Mouse (Mus musculus) retina, postnatal 1 day (tissue): ENCODE measurements around the gene Nos1ap.
A peak's percentile ranks its signal among the peaks of the same experiment; 100 is the strongest.

Source experiments
- DNase-seq: peaks from one replicate; pipeline ENCODE4 v3.0.0-alpha.2; 2012

Gene Nos1ap

DNA sequence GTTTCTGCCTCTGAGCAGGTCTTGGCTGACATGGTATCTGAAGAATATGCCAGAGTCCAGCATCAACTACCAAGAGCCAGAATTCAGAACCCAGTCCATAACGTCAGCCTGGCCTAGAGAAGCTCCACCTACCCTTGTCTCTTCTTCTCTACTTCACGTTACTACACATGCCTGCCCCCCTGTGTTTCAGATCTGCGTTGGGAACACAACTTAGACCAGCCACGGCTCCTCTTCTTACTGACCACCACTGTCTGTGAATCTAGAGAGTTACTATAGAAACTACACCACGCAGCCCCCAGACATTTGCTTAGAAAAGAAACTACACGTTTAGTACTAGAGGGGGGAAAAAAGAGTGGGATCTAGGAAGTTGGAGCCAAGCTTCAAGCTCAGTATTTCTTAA, 2.9 kb downstream of the Nos1ap start:
- no peak for DNase-seq

DNA sequence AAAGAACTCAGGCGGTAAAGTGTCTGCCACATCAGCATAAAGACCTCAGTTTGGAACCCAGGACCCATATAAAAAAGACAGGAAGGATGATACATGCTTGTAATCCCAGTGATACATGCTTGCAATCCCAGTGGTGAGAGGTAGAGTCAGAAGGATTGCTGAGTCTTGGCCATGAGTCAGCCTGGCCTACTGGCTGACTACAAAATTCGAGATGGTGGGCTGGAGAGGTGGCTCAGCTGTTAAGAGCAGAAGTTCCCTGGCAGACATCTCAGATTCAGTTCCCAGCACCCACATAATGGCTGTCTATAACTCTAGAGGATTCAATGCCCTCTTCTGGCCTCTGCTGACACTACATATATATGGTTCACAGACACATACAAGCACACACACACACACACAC, 5.7 kb downstream of the Nos1ap start:
- DNase-seq: no peak

DNA sequence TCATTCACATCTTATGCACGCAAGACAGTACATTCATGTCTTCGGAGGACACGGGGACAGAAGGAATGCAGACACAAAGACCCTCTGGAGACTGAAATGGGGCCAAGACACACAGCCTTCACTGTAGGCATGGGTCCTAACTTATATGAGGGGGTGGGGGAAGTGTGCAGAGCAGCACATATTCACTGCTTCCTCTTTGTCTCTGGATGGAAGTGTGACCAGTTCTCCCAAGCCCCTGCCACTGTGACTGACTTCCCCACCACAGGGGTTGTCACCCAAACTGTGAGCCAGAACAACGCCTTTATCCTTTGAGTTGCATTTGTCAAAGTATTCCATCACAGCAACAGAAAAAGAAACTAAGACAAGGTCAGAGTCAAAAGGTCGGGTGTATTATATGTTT, 7.3 kb downstream of the Nos1ap start:
- no peak for DNase-seq

DNA sequence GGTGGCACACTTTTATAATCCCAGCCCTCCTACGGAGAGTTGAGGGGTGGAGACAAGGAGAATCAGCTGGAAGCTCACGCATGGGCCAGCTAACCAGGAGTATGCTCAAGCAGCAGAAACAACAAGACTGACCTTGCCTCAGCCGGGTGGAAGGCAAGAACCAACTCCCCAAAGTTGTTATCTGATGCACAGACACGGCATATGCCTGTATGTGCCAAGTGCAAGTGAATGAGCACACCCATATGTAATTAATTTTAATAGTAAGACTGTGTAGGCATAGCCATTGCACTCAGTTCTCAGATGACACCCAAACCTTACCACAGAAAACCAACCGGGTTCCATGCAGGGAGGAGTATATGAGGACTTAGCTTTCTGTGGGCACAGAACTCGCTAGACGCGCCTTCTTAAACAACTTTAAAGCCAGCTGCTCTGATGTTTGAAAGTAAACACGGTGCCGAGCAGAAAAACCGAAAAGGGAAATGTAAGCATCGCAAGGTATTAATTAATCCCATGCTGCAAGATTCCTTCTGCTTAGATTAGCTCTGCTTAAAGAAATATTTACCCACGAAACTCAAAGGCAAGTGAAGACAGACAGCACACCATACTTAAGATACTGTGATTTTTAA, 9.1 kb downstream of the Nos1ap start:
- DNase-seq: no peak

DNA sequence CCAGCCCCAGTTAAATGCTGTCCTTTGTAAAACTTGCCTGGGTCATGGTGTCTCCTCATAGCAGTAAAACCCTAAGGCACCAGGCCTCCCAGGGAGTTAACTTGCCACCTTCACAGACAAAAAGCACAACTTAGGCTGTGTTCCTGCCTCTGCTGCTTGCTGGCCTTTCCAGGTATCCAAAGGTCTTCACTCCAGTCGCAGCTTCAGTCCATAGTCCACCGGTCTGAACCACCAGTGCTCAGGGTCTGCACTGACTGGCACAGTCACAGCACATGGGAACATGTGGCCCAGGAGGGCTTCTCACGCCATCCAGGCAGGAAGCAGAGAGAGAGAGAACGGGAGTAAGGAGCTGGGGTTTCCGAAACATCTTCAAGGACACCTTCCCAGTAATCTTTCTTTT, 10.2 kb downstream of the Nos1ap start:
- no peak for DNase-seq

DNA sequence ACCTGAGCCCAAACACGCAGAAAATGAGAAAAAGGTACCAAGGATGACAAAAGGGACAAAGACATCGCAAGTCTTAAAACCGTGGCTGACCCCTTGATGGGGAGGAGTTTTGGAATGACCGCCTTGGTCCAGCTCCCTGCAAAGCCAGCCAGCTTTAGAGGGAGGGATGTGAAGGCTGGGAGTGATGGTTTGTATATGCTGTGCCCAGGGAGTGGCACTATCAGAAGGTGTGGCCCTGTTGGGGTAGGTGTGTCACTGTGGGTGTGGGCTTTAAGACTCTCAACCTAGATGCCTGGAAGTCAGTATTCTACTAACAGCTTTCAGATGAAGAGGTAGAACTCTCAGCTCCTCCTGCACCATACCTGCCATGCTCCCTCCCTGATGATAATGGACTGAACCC, 10.6 kb downstream of the Nos1ap start:
- DNase-seq: no peak

DNA sequence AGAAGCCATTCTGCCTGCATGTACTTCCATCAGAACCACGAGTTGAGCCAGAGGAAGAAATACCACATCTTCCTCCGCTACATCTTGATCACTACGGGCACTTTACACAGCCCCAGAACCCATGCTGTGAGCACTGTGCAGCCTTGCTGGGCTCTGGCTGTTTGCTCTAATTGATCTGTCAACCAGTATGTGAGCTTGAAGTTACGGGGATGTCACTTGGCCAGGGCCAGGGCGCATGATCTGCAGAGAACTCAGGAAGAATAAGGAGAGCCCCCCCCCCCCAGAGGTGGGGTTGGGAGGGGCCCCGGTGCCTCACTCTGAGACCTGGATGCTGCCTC, 13.0 kb downstream of the Nos1ap start:
- DNase-seq: peak; percentile 58

DNA sequence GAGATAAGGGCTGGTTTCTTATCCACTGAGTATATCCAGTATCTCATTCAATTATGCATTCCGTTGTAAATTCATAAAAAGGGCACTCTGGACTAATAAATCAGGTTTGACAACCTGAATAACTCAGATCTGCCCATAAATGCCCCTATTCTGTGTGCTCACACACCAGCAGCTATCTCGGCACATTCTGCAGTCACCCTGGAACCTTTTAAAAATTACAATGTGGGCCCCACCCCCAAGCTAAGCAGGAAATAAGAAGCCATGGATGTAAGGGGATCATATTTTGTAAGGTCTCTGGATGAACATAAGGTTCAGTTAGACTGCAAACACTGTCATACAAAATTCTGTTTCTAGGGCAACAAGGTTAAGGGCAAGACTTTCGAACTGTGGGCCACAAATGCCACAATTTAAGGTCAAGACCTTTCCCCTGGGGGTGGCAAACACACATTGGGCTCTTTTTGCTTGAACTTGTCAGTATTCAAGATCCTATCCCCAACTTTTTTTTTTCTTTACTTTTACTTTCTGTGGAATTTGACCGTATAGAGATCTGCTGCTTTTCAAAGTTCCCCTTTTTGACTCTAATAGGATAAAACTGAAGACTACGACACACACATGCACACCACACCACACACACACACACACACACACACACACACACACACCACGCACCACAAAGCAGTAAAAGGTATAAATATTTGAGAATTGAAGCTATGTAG, 13.5 kb downstream of the Nos1ap start:
- peak; percentile 29 for DNase-seq

DNA sequence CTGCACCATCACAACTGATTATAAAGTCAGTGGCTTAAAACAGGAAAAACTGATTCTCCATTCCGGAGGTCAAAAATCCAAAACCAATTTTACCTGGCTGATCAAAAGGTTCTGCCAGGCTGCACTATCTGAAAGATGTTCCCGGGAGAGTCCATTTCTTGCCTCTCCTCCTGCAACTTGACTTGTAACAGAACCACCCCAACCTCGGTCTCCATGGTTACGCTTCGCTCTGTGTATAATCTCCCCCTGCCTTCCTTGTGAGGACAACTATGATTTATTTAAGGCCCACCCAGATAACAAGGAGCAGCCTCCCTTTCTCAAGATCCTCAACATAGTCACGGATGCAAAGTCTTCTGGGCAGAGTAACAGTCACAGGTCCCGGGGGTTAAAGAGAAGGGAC, 16.5 kb downstream of the Nos1ap start:
- DNase-seq: no peak

DNA sequence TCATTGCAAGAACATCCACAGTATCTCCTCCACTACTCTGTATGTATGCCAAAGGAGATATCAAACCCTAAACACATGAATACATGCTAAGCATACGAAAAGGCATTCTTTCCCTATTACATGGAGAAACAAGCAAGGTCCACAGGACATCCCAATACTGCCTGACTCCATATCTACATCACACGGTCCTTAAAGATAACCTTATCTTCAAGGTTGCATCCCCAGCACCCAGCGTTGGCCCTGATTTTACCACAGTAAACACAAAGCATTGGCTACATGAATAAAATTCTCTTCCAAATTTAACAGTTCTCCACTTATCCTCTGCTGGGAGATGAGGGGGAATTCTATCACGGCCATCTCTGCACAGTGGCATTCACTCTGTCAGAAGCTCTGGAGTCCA, 22.7 kb downstream of the Nos1ap start:
- no peak for DNase-seq

DNA sequence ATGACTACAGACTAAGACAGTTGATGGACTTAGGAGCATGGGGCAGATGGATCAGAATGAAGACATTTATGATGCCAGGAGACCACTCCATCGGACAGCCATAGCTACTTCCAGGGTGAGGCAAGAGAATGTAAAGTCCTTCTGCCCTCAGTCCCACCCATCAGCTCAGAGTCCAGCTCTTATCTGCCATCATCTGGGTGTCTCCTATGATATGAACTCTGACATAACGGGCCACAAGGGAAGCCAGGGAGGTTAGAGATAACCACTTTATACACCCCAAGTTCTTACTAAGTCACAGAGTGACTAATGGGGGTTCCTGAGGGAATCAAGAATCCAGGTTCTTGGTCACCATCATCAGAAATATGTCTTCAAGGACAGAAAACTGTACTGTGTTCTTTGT, 23.1 kb downstream of the Nos1ap start:
- DNase-seq: no peak

DNA sequence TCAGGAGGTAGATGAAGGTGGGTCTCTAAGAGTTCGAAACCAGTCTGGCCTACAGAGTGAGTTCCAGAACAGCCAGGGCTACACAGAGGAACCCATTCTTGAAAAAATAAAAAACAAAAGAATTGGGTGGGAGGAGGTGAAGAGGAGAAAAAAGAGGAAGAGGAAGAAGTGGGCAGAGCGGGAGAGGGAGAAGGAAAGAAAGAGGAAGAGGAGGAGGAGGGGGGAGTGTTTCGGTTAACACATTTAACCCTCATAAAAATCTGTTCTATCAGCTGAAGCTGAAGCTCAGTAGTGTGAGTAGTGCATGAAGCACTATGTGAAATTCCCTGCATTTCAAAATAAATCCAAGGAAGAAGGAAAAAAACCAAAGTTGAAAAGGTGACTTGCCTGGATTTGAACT, 24.7 kb downstream of the Nos1ap start:
- DNase-seq: no peak

DNA sequence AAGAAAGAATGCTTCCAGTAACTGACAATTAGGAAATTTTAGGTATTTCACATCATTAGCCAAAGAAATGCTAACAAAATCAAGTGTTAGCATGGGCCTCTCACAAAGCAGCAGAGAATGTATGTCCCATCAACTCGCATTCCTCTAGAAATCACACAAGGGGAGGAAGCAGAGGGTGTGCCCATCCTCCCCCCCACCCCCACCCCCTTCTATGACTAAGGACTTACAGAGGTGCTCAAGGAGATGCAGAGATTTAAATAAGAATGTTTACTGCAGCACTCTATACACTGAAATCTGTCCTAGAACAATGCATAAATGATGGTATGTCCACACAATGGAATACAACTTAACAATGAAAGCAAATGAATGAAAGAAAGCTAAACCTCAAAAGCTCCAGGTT, 27.2 kb downstream of the Nos1ap start:
- DNase-seq: no peak

DNA sequence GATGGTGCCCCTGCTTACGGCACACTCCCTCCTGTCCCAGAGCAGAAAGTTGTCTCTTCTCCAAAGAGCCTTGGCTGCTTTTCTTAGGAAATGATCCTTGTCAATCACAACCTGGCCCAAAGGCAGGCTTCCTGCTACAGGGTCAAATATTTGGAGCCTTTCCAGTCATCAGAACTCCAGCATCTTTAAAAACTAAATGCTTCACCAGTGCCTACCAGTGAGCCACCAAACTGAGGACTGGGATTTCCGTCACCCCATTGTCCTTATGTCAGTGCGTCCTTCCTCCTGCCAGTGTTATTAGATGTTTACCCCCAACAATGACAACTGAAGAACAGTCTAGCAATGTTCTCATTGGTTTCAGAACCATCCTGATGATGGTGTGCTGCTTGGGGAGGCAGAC, 28.9 kb downstream of the Nos1ap start:
- no peak for DNase-seq

DNA sequence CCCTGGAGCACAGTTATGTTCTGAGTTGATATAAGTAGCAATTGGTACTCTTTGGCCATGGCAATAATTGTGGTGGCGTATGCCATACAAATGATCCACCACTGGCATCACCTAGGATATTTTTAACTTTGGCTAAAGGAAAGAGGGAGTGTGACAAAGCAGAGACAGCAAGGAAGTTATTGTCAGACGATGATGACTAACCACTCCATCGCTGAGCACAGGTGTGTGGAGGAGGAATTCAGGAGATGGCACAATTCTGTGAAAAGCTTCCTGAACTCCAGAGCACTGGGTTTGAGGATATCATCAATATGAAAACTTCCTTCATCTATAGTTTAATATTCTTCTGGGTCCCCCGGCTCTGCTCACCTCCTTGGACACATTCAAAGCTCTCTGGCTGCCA, 31.7 kb downstream of the Nos1ap start:
- DNase-seq: no peak

DNA sequence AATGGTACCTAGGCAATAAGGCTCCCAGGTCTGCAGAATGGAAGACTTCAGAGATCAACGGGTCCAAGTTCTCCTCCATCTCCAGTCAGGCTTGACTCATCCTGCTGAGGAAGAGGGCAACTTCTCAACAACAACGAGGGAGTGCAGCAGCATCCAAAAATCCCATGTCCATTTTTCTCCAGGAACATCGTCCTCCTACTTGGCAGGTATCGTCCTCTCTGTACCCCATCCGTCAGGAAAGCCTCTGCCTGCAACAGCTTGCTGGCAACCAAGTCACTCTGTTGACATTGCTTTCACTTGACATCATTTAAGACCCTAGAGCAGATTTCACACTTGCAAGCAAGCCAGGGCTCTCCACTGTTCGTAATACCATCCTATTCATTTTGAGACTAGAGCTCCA, 33.0 kb downstream of the Nos1ap start:
- DNase-seq: no peak

DNA sequence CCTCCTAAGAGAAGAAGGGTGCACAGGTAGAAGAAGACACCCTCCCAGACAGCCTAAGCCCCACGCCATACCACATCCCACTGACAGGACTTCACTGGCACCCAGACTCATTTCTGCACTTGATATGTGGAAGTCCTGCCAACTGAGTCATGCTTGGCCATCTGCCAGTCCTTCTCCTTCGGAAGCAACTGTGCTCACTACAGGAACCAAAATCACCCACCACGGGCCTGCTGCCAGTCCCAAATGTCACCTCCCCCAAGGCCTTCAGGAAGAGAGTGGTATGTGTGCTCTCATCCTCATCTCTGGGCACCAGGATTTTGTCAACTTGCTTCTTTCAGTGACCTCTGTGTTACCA, 34.7 kb downstream of the Nos1ap start:
- peak; percentile 11 for DNase-seq

DNA sequence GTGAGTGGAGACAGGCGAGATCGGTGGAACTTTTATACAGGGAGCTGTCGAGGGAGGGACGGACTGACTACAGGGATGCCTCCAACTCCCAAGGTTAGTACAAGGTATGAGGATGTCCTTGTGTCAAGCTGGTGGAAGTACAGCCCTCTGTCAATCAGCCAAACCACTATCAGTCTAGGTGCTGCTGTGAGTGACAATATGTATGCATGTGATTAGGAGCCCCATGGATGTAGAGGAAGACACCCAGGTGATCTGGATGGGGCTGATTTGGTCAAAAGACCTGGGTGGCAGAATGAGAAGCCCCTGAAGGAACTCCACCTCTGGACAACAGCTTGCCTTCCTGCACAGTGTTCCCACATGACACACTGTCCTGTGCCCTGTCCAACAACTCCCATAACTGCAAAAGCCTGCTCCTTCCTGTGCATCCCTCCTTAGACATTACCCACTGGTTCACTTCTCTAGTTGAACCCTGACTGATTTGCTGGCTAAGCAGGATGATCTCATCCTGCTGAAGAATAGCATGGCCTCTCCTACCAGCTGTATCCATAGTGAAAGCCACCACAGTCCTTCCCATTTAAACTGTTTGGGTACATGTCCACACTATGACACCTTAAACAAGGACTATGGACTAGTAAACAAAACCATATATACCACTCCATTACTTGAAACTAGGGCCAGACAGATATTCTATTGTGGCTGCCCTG, 35.3 kb downstream of the Nos1ap start:
- DNase-seq: no peak

DNA sequence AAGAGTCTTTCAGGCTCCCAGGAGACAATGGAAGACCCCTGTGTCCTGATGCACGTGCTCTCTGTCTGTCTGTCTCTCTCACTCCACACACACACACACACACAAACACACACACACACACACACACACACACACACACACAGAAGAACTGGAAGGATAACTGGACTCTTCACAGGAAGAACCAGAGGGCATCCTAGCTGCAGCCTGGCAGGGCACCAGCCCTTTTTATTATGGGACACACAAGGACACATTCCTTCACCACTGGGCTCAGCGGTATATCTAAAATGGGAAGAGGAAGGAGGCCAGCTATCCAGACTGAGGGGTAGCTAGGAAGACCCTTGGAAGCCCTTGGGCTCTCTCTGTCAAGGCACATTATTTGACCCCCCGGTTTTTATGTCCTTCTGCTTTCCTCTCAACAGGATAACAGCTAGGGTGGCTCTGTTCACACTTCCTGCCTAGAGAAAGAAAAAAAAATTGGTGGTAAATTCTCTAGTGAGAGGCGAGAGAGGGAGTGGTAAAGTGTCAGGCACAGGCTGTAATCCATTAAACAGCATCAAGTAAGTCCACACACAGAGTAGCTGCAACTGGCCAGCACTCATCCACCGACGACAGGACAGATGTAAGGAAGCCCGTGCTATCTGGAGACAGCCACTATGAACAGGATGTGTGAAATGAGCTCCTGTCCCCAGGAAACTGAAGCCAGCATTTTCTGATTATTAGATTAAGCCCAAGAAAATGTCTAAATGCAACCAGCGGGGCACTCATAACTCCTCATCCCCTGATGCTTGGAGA, 38.8 kb downstream of the Nos1ap start:
- DNase-seq: peak; percentile 35

DNA sequence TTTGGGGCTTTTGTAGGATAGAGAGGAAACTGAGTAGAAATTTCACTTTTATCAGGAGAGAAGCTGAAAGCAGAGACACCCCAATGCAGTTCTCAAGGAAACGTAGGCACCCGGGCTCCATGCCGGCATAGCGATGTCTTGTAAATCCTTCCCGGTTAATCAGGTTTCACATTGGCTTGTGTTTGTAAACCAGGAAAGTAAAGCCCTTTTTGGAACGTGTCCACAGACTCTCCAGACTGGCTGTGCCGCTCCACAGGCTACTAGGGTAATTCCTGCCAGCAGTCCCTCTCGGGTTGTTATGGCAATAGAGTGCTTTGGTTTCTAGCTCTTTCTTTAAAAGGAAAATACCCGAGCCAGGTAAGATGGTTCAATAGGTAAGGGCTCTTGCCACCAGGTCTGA, 40.6 kb downstream of the Nos1ap start:
- DNase-seq: no peak

DNA sequence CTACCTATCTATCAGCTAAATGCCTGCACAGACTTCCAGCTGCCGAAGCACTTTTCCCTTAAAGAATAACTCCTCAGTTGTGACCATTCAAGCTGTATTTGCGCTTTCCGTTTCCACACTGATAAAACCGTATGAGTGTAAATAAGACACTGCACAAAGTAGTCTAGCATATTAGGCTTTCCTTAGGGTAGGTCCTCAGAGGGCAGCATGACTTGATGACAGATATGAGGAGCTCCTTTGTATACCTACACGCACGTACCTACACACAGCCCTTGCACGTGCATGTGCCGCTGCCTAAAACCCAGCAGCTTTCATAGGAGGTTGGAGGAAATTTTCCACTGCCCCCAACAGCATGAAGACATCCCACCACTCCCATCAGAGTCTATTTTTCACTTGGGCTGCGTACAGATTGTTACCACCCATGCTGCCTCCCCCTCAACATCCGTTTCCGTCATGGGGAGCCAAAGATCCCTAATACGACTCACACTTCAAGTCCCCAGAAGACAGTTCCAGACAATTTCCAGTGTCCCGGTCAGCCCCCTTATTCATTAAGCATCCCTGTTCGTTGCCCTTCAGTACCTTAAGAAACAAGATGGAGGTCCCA, 41.4 kb downstream of the Nos1ap start:
- no peak for DNase-seq

DNA sequence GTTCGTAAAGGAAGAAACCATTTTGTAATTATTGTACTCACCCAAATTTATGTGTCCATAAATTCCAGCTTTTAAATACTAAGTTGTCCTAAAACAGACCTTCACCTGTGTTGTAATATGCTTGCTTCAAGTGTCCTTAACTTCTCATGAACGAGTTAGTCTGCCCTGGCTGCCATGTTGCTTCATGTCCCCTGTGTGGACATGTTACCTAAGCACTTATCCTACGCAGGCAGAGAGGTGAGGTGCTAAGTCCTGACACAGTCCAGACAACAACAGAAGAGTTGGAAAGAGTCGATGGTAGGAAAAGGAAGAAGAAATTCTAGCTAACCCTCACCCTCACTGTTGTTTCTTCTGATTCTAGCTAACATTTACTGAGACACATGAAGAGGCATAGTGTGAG, 43.4 kb downstream of the Nos1ap start:
- no peak for DNase-seq

DNA sequence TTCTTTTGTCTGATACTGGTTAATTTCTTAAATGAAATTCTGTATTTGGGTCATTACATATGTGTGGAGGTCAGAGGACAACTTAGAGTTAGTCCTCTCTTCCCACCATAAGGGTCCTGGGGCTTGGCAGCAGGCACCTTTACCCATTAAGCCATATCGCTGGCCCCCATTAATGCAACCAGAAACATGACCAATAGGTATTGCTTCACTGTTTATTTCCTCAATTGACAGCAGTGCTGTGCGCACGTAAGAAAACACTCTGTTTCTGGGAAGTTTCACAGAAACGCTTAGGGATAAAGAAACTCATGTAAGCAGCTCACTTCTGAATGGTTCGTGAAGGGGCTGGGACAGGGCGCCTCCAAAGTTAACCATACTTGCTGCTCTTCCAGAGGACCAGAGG, 44.4 kb downstream of the Nos1ap start:
- no peak for DNase-seq

DNA sequence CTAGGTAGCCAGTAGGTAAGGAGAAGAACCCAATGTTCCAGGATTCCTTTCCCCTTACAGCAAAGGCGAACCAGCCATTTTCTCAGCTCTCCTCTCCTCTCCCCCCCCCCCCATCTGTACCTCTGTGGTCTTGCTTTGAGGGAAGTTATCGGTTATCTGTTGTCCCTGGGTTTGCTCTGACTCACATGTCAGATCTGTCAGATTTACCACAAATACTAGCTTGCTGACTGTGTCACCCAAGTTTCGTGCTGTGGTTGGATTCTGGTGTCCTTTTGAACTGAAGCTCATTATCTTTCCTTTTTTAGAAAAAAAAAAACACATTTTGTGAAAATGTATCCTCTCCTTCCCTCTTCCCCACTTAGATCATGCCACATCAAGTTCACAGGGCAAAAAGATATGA, 50.2 kb downstream of the Nos1ap start:
- DNase-seq: no peak
